Mouse (Mus musculus) hindbrain, embryonic 11.5 days (tissue): Measurements from ENCODE around the gene Tgfbi. TPM values are rescaled to one million over a fixed set of nuclear protein-coding genes. Genes with fewer than 3 reads are reported as not detected.

Experiments
- ATAC-seq: fragments of 200-750 bp; cut with Nextera tagmentation; 2 replicates; pipeline ENCODE4 v1.8.0; 2017; ENCODE audit warnings: mild to moderate bottlenecking, moderate TSS enrichment, moderate library complexity; ENCODE audit not compliant: low FRiP score
- DNase-seq: peaks from one replicate; pipeline ENCODE4 v3.0.0-alpha.2; 2015; ENCODE audit warnings: low spot score
- H3K27ac ChIP-seq: fragments of 300-500 bp; sonication (generic); 2 replicates; pipeline ENCODE4 v1.5.1; 2014; ENCODE audit warnings: mild to moderate bottlenecking, low read depth, low read length
- H3K27me3 ChIP-seq: fragments of 300-500 bp; sonication (generic); 2 replicates; pipeline ENCODE4 v1.6.1; 2014; ENCODE audit warnings: mild to moderate bottlenecking, low read length, moderate library complexity, mixed read lengths; ENCODE audit not compliant: control insufficient read depth, insufficient read depth
- H3K36me3 ChIP-seq: fragments of 300-500 bp; sonication (generic); 2 replicates; pipeline ENCODE4 v1.6.1; 2014; ENCODE audit warnings: mild to moderate bottlenecking, low read length, moderate library complexity, mixed read lengths; ENCODE audit not compliant: control insufficient read depth, insufficient read depth
- H3K4me1 ChIP-seq: fragments of 300-500 bp; sonication (generic); replicated peaks from 2 replicates; pipeline ENCODE4 v1.6.1; 2014; ENCODE audit warnings: low read length, mixed read lengths; ENCODE audit not compliant: control insufficient read depth, insufficient read depth
- H3K4me2 ChIP-seq: fragments of 300-500 bp; sonication (generic); replicated peaks from 2 replicates; pipeline ENCODE4 v1.6.1; 2014; ENCODE audit warnings: mild to moderate bottlenecking, low read depth, low read length
- H3K4me3 ChIP-seq: fragments of 300-500 bp; sonication (generic); 2 replicates; pipeline ENCODE4 v1.5.1; 2014; ENCODE audit warnings: low read depth, low read length
- H3K9ac ChIP-seq: fragments of 300-500 bp; sonication (generic); 2 replicates; pipeline ENCODE4 v1.6.1; 2014; ENCODE audit warnings: low read depth, low read length
- H3K9me3 ChIP-seq: fragments of 300-500 bp; sonication (generic); 2 replicates; pipeline ENCODE4 v1.6.1; 2016; ENCODE audit warnings: low read length; ENCODE audit not compliant: control insufficient read depth
- WGBS: fragments of 180-500 bp; shearing (Covaris S2); extraction: QIAGEN DNeasy Blood & Tissue Kit; methylation state at CpG from one replicate; pipeline ENCODE4 v1.1.7; 2014; 5-methylcytosine and 5-hydroxymethylcytosine counted together
- polyA plus RNA-seq: library from polyadenylated mRNA; unstranded; fragments of >200 nt; fragmentation: Nextera tagmentation; extraction: Ambion mirVana; gene quantifications from 2 replicates; pipeline ENCODE4 v1.2.1, GENCODE M21; 2014

Gene Tgfbi
- 40.0 and 48.4 TPM in 2 replicates for polyA plus RNA-seq

DNA sequence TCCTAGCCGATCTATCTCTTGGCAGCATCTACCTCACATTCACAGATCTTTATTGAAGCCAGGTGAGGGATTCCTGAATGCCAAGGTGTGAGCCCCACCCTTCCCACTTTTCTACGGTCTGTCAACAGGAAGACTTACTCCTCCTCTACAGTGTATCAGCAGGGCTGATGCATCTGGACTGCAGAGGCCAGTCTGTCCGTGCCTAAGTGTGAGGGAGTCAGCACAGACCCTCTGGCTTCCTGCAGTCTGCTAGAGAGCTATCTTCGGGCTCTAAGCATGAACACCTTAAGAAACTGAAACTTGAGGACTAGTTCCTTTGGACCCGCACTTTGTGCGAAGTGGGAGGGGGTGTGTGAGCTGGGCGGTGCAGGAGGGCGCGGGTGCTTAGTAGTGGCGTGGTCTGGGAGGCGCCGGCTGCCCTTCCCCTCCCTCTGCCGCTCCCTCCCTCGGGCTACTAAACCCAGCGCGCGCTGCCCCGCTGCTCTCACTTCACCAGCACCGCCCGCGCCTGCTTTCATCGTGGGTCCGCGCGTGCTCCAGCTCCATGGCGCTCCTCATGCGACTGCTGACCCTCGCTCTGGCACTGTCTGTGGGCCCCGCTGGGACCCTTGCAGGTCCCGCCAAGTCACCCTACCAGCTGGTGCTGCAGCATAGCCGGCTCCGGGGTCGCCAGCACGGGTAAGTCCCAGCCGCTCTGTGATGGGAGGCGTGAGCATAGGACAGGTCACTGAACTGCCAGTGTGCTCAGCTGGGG, at the start of gene Tgfbi:
TSS of gene Tgfbi (plus strand) at position 421 of the 754 bp plus-strand sequence.
- Histone ChIP-seq H3K27me3 (peaks cover 11% of the 10 kb centered on the region; the same call in 1 of the 2 replicates), H3K36me3 (no peaks in the 10 kb centered on the region), H3K4me2 (peak within 1 kb of the TSS; percentile 91), H3K4me3 (peak within 1 kb of the TSS; percentile 46), H3K9ac (peak within 1 kb of the TSS; percentile 64), H3K27ac (no peak within 1 kb of the TSS), H3K4me1 (peaks cover 7% of the 10 kb centered on the region; the same call in 1 of the 2 replicates), H3K9me3 (no peaks in the 10 kb centered on the region)
- WGBS: 3% methylated on average over 36 of the region's 36 CpGs
- DNase-seq: peak; percentile 74
- ATAC-seq: peak; percentile 61; the same call in 1 of the 2 replicates

DNA sequence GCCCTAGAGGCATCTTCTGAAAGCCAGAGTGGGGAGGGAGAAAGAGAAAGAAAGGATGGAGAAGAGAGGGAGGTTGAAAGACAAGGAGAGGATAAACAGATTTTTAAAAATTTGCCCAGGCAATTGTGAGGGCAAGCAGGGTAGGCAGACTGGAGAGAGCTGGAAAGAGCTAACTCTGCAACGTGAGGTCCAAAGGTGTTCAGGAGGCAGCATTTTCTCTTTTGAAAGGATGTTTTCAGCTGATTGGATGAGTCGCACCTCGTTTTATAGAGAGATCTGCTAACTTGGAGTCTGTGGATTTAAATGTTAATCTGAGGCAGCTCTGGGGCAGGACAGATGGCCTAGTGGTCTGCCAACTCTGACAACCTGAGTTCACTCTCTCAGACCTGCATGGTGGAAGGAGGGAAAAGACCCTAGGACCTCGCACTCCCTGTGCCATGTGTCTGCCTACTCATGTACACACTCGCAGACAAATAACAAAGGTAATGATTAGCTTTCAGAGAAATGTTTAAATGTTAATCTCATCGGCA, 49.4 kb upstream of the Tgfbi start:
- Histone ChIP-seq H3K27me3 (no peaks in the 10 kb centered on the region), H3K4me2 (no peak overlapping the region), H3K4me3 (no peak overlapping the region), H3K9ac (no peak overlapping the region), H3K4me1 (peaks cover 2% of the 10 kb centered on the region; the same call in 1 of the 2 replicates), H3K36me3 (no peaks in the 10 kb centered on the region), H3K27ac (no peak overlapping the region), H3K9me3 (no peaks in the 10 kb centered on the region)
- ATAC-seq (no peak), DNase-seq (no peak)
- WGBS: 89% methylated on average over 6 of the region's 6 CpGs

DNA sequence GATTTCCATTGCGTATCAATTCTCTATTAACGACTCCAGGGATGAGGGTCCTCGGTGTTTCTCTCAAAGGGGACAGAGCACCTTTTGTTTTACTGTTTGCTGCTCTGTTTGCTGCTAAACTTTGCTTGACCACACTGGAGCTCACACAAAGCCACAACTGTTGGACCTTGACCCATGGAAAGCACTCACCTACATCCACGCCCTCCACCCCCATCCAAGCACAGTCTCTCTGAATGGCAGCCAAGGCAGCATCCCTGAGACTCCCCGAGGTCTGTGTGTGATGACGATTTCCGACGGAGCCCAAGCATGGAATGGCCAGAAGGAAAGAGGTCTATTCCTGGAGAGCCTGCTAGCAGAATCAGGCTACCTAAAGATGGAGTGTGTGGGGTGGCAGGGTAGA, 48.2 kb upstream of the Tgfbi start:
- Histone ChIP-seq H3K9me3 (no peaks in the 10 kb centered on the region), H3K4me1 (peaks cover 2% of the 10 kb centered on the region; the same call in 1 of the 2 replicates), H3K27me3 (no peaks in the 10 kb centered on the region), H3K4me2 (no peak overlapping the region), H3K27ac (no peak overlapping the region), H3K4me3 (no peak overlapping the region), H3K36me3 (no peaks in the 10 kb centered on the region), H3K9ac (no peak overlapping the region)
- no peak for DNase-seq
- ATAC-seq: no peak
- whole genome bisulfite sequencing: 63% methylated on average over 8 of the region's 8 CpGs

DNA sequence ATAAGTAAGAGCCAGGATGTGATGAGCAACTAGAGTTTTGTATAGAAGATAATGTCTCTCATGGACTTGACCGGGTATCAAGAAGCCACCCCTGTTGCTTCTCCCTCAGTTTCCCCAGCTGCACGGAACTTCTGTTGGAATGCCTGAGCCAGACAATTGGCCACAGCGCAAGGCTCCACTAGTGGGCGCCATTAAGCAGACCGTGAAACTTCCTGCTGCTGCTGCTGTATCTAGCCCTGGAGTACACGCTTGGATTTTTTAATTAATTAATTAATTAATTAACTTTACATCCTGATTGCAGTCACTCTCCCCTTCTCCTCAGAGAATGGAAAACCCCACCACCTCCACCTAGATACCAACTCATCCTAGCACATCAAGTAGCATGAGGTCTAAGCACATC, 46.2 kb upstream of the Tgfbi start:
- DNase-seq: peak; percentile 57
- no peak overlapping the region for H3K27ac ChIP-seq
- no peak overlapping the region for H3K9ac ChIP-seq
- no peaks in the 10 kb centered on the region for H3K36me3 ChIP-seq
- H3K4me3 ChIP-seq: no peak overlapping the region
- H3K4me2 ChIP-seq: no peak overlapping the region
- H3K4me1 ChIP-seq: peaks cover 2% of the 10 kb centered on the region; the same call in 1 of the 2 replicates
- H3K9me3 ChIP-seq: no peaks in the 10 kb centered on the region
- WGBS: 34% methylated on average over 6 of the region's 6 CpGs
- no peak for ATAC-seq
- H3K27me3 ChIP-seq: no peaks in the 10 kb centered on the region

DNA sequence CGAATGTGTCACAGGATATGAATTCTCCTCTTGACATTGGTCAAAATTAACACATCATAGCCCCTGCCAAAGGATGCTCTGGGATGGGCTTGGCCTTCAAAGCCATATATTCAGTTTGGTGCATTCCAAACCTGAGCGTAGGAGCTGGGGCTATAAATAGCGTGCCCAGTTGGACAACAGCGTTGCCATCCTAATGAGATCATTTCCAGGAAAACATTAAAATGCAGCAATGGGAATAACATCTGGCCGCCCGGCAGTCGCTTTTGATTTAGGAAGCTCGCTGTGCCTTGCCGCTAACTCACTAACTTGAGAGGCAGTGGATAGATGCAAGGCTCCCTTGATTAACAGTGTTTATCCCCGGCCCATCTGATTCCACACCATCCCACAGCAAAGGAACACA, 43.0 kb upstream of the Tgfbi start:
- Histone ChIP-seq H3K4me3 (no peak overlapping the region), H3K9ac (no peak overlapping the region), H3K4me2 (no peak overlapping the region), H3K27me3 (no peaks in the 10 kb centered on the region), H3K4me1 (no peaks in the 10 kb centered on the region), H3K27ac (no peak overlapping the region), H3K36me3 (no peaks in the 10 kb centered on the region), H3K9me3 (no peaks in the 10 kb centered on the region)
- DNase-seq (no peak), ATAC-seq (no peak)
- 73% methylated on average over 10 of the region's 10 CpGs for WGBS

DNA sequence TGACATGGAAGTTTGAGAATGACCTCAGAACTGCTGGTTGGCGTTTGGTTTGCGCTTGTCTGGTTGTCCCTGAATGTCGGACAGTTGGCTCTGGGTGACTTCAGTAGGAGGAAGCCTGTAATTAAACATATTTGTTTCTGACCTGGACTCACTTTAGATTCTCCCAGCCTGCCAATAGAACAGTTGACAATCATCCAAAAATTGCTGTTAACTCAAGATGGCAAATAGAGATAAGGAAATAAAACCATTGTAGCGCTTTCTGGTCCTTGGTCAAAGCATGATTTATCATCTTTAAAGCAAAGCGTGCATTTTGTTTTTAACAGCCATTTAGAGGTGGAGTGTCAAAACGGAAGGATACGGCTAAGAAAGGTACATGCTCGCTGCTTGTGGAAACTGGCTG, 37.7 kb upstream of the Tgfbi start:
- Histone ChIP-seq H3K4me2 (no peak overlapping the region), H3K4me3 (no peak overlapping the region), H3K27me3 (no peaks in the 10 kb centered on the region), H3K9ac (no peak overlapping the region), H3K4me1 (no peaks in the 10 kb centered on the region), H3K27ac (no peak overlapping the region), H3K9me3 (no peaks in the 10 kb centered on the region), H3K36me3 (no peaks in the 10 kb centered on the region)
- 89% methylated on average over 8 of the region's 8 CpGs for WGBS
- DNase-seq (no peak), ATAC-seq (no peak)

DNA sequence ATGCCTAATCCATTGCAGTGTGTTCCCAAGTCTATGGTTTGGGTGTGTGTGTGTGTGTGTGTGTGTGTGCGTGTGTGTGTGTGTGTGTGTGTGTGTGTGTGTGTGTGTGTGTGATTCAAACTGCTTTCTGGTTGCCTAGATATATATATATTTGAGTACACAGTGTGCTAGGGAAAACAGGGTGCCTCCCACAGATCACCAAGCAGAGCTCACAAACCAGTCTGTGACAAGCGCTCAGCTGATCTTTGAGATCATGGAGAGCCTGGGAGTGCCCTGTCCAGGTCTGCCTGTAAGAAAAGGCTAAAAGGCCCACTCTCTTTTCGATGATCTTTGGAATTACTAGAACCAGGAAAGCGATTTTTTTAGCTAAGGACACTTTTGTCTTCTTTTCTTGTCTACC, 34.2 kb upstream of the Tgfbi start:
- H3K4me1 ChIP-seq: no peaks in the 10 kb centered on the region
- H3K4me3 ChIP-seq: no peak overlapping the region
- no peak for ATAC-seq
- H3K9me3 ChIP-seq: no peaks in the 10 kb centered on the region
- no peak for DNase-seq
- WGBS: 70% methylated on average over 4 of the region's 4 CpGs
- H3K27ac ChIP-seq: no peak overlapping the region
- H3K9ac ChIP-seq: no peak overlapping the region
- no peaks in the 10 kb centered on the region for H3K36me3 ChIP-seq
- H3K4me2 ChIP-seq: no peak overlapping the region
- H3K27me3 ChIP-seq: no peaks in the 10 kb centered on the region

DNA sequence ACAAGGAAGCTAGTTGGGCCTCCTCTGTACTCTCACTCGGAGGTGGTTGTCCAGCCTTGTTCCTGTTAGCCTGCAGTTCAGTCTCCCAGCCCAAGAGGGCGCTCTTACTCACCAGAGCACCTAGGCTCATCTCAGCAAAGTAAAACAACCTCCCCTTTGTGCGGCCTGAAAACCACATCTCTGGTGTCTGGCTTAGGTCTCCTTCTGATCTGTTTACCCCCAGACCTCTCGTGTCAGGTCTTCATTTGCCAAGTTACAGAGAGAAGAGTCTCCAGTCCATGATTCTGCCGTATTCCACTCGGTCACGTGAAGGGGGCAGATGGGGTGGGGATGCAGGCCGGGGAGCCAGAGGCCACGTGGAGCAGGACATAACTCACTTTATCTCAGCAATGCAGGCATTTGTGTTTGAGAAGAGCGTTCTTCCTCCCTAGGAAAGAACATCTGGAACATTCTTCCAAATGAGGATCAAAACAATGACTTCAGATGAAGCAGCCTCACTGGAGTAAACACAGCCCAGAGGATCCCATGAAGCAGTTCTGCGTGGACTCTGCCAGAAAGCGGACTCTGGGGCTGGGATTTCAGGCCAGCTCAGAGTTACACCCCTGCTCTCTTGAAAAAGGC, 33.5 kb upstream of the Tgfbi start:
- H3K9ac ChIP-seq: no peak overlapping the region
- no peaks in the 10 kb centered on the region for H3K36me3 ChIP-seq
- no peak overlapping the region for H3K27ac ChIP-seq
- DNase-seq (peak; percentile 80), ATAC-seq (no peak)
- no peak overlapping the region for H3K4me2 ChIP-seq
- peaks cover 1% of the 10 kb centered on the region for H3K4me1 ChIP-seq
- H3K4me3 ChIP-seq: no peak overlapping the region
- 70% methylated on average over 12 of the region's 12 CpGs for WGBS
- no peaks in the 10 kb centered on the region for H3K27me3 ChIP-seq
- no peaks in the 10 kb centered on the region for H3K9me3 ChIP-seq
